Mouse (Mus musculus) kidney, adult 11 months (tissue): ENCODE data around the gene Fam83g.
"Not testable (repeated sequence)": the region's sequence is repeated elsewhere in the genome, so short reads cannot be mapped to it uniquely, and the experiment has no call there.

Source experiments
- DNase-seq: peaks from one replicate; pipeline ENCODE4 v3.0.0; 2022

Fam83g gene

GRCm38 (mm10) chr11:61683907-61684731, at the start of gene Fam83g:
Fam83g (plus strand) TSS chr11:61684091.
- DNase-seq: peak; percentile 78

- peak; percentile 49 for DNase-seq
Measured at GRCm38 (mm10) chr11:61636309-61636708, 47.6 kb upstream of the Fam83g start.

GRCm38 (mm10) chr11:61637413-61637812, 46.5 kb upstream of the Fam83g start:
- DNase-seq: no peak

- no peak for DNase-seq
Measured at GRCm38 (mm10) chr11:61637856-61638255, 46.0 kb upstream of the Fam83g start.

- DNase-seq: no peak
Measured at GRCm38 (mm10) chr11:61638764-61639536, 44.9 kb upstream of the Fam83g start.

- no peak for DNase-seq
Measured at GRCm38 (mm10) chr11:61639601-61640177, 44.2 kb upstream of the Fam83g start.

- not testable (repeated sequence) for DNase-seq
Measured at GRCm38 (mm10) chr11:61640585-61640984, 43.3 kb upstream of the Fam83g start.

GRCm38 (mm10) chr11:61642106-61642505, 41.8 kb upstream of the Fam83g start:
- DNase-seq: no peak

- DNase-seq: no peak
Measured at GRCm38 (mm10) chr11:61643184-61643961, 40.5 kb upstream of the Fam83g start.

- no peak for DNase-seq
Measured at GRCm38 (mm10) chr11:61644576-61645326, 39.1 kb upstream of the Fam83g start.

- no peak for DNase-seq
Measured at GRCm38 (mm10) chr11:61645357-61645857, 38.5 kb upstream of the Fam83g start.

GRCm38 (mm10) chr11:61646499-61647039, 37.3 kb upstream of the Fam83g start:
- DNase-seq: no peak

- DNase-seq: no peak
Measured at GRCm38 (mm10) chr11:61647110-61647910, 36.6 kb upstream of the Fam83g start.

GRCm38 (mm10) chr11:61647956-61648748, 35.7 kb upstream of the Fam83g start:
- DNase-seq: peak; percentile 47

- DNase-seq: no peak
Measured at GRCm38 (mm10) chr11:61648749-61649115, 35.2 kb upstream of the Fam83g start.

- DNase-seq: no peak
Measured at GRCm38 (mm10) chr11:61649163-61649580, 34.7 kb upstream of the Fam83g start.

GRCm38 (mm10) chr11:61649626-61650025, 34.3 kb upstream of the Fam83g start:
- no peak for DNase-seq

GRCm38 (mm10) chr11:61650470-61651265, 33.2 kb upstream of the Fam83g start:
- DNase-seq: no peak

- DNase-seq: no peak
Measured at GRCm38 (mm10) chr11:61652216-61652615, 31.7 kb upstream of the Fam83g start.
